11 mouse cellular contexts compared by ENCODE assay signal in the genomic region with DNA sequence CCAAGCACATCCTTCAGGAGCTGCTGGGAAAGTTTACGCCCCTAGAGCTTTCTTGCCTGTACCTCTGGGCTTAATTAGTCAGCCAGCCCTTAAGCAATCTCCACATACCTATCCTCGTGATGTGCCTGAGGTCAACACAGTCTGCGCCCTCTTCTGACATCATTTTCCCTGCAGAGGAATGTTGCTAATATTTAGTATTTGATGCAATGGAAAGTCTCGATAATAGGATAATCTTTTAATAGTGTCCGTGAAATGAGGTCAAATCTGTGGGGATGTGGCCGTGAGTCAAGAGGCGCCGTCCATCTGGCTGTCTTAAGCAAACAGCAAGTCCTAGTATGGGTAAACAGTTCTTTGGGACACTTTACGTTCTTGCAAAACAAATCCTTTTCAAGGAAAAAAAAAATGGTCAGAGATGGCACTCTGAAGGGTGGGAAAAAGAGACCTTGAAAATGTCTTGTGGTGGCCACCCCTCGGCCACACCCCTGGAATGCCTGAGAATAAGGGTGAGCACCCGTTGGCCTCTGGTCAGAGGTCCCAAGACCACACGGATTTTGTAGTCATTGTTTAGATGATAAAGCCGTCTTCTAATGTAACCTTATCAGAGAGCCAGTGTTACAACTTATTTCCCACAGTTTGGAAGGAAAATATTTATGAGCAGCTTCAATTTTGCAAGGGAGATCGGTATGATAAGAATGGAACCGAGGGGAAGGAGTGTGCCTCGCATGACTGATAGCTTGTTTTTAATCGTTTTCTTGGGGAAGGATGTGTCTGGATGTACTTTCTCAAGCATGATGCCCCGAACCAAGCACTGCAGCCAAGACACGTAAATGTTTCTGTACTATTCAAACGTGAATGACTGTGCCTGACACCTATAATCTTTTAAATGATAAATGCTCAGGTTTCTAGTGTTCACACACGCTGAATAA.
A peak's percentile ranks its signal among the peaks of the same experiment; 100 is the strongest.
DNase-seq lines count a peak whose midpoint lies in the region; ATAC-seq and TF ChIP-seq lines count a peak whose summit lies in the region.
"Had no signal": no experiment of that assay in that cellular context is flagged by ENCODE, and none has a peak within 500 bp of the region (broad histone marks: within the 10 kb centered on the region; RNA-seq: fewer than 3 reads in every experiment).

No protein-coding gene starts in this region.

- no peak for ATAC-seq in kidney, postnatal 0 days (replicated peaks; ENCODE audit: low FRiP score, low read depth)
- ATAC-seq in megakaryocyte progenitor cell, adult 5-6 weeks (replicated peaks; ENCODE audit: poor library complexity) = peak; percentile 52

- no peak overlapping the region for H3K9ac ChIP-seq in kidney, postnatal 0 days (ENCODE audit: low read depth, low read length)
- H3K9ac ChIP-seq: embryonic facial prominence, embryonic 12.5 days; hindbrain, embryonic 14.5 days; midbrain, embryonic 12.5 days; neural tube, embryonic 13.5 days had no signal

- no peaks in the 10 kb centered on the region for H3K27me3 ChIP-seq in kidney, postnatal 0 days (ENCODE audit: insufficient read depth, low read length)
- H3K27me3 ChIP-seq: embryonic facial prominence, embryonic 12.5 days; midbrain, embryonic 12.5 days; neural tube, embryonic 13.5 days had no signal

- no peaks in the 10 kb centered on the region for H3K9me3 ChIP-seq in kidney, postnatal 0 days (replicated peaks; ENCODE audit: low read length)
- H3K9me3 ChIP-seq: embryonic facial prominence, embryonic 12.5 days; midbrain, embryonic 12.5 days; neural tube, embryonic 13.5 days had no signal

- TF ChIP-seq CTCF in kidney, postnatal 0 days (IDR thresholded peaks at IDR 0.05; ENCODE audit: low read depth) = no peak
- no peak for TF ChIP-seq CTCF in layer of hippocampus, adult 2 months (conservative IDR thresholded peaks at IDR 0.05)

- WGBS in kidney, postnatal 0 days = 39% methylated on average over 21 of the region's 21 CpGs

- H3K36me3 ChIP-seq in kidney, postnatal 0 days (ENCODE audit: insufficient read depth, low read length) = no peaks in the 10 kb centered on the region
- H3K36me3 ChIP-seq: embryonic facial prominence, embryonic 12.5 days; neural tube, embryonic 13.5 days had no signal

- H3K4me2 ChIP-seq in kidney, postnatal 0 days (ENCODE audit: low read length) = no peak overlapping the region
- H3K4me2 ChIP-seq: embryonic facial prominence, embryonic 12.5 days; hindbrain, embryonic 14.5 days; midbrain, embryonic 12.5 days; neural tube, embryonic 13.5 days had no signal

- H3K4me3 ChIP-seq in kidney, postnatal 0 days (replicated peaks; ENCODE audit: low read depth, low read length) = no peak overlapping the region
- H3K4me3 ChIP-seq in layer of hippocampus, adult 2 months = no peak overlapping the region
- H3K4me3 ChIP-seq: embryonic facial prominence, embryonic 12.5 days; midbrain, embryonic 12.5 days; neural tube, embryonic 13.5 days had no signal

- H3K4me1 ChIP-seq in kidney, postnatal 0 days (replicated peaks; ENCODE audit: insufficient read depth, low read length) = no peaks in the 10 kb centered on the region; the same call in 1 of the 2 replicates
- H3K4me1 ChIP-seq: embryonic facial prominence, embryonic 12.5 days had no signal

- DNase-seq in kidney, postnatal 0 days (ENCODE audit: low spot score) = peak; percentile 49
- no peak for DNase-seq in kidney, postnatal 25 days
- peak; percentile 60 for DNase-seq in brain, adult 2 months (ENCODE audit: low read depth, low spot score)
- DNase-seq in heart, adult 9 months (ENCODE audit: low spot score in 2 of 2) = peak; percentile 57 to 65
- no peak for DNase-seq in adrenal gland, postnatal 4 days (ENCODE audit: low spot score in 2 of 2)
- no peak for DNase-seq in layer of hippocampus, adult 2 months (ENCODE audit: low spot score in 2 of 2)

- peak overlapping the region; percentile 31; the same call in 1 of the 2 replicates for H3K27ac ChIP-seq in kidney, postnatal 0 days
- H3K27ac ChIP-seq in layer of hippocampus, adult 2 months = no peak overlapping the region
- H3K27ac ChIP-seq: embryonic facial prominence, embryonic 12.5 days; hindbrain, embryonic 14.5 days; midbrain, embryonic 12.5 days; neural tube, embryonic 13.5 days had no signal

Comparison
In these comparisons a context has a peak if more than half of its experiments do, and no peak if none do; other contexts are left out.
1. DNase-seq: peak in kidney, postnatal 0 days (single experiment), brain, adult 2 months (single experiment) and heart, adult 9 months (2 of 2); none in kidney, postnatal 25 days (0 of 2), adrenal gland, postnatal 4 days (0 of 2) and layer of hippocampus, adult 2 months (0 of 2).